Mouse (Mus musculus) megakaryocyte, embryonic 14.5 days (primary cell): Measurements from ENCODE around the gene Wdfy4. TPM values are rescaled to one million over a fixed set of nuclear protein-coding genes. Genes with fewer than 3 reads are reported as not detected.
A peak's percentile ranks its signal among the peaks of the same experiment; 100 is the strongest.

ENCODE experiments used
- H3K27me3 ChIP-seq: replicated peaks from 2 replicates; pipeline ENCODE3; 2012; ENCODE audit warnings: inconsistent platforms
- H3K36me3 ChIP-seq: replicated peaks from 2 replicates; pipeline ENCODE3; 2012; ENCODE audit warnings: low read length, inconsistent platforms, mixed read lengths
- H3K4me1 ChIP-seq: 2 replicates; pipeline ENCODE4 v1.6.1; 2012; ENCODE audit warnings: inconsistent platforms
- H3K4me3 ChIP-seq: replicated peaks from 2 replicates; pipeline ENCODE3; 2012; ENCODE audit warnings: moderate library complexity, mild to moderate bottlenecking, inconsistent platforms
- H3K9me3 ChIP-seq: 2 replicates; pipeline ENCODE4 v1.6.1; 2012; ENCODE audit warnings: inconsistent platforms
- FLI1 ChIP-seq: IDR thresholded peaks from 2 replicates; pipeline ENCODE4 v1.6.1; 2012; ENCODE audit warnings: low read length, inconsistent platforms, mixed read lengths
- GATA1 ChIP-seq: IDR thresholded peaks from 3 replicates; pipeline ENCODE4 v1.6.1; 2012; ENCODE audit warnings: mixed read lengths, low read length, inconsistent platforms, borderline replicate concordance
- polyA plus RNA-seq: library from polyadenylated mRNA; stranded (reverse); fragments of >175 nt; gene quantifications from 2 replicates; pipeline ENCODE4 v1.2.3, GENCODE M21; 2012; ENCODE audit warnings: low replicate concordance; ENCODE audit not compliant: insufficient read depth

Wdfy4 gene
- polyA plus RNA-seq, 1 experiment = 4.5 TPM

GRCm38 (mm10) chr14:32999511-32999910 is 185.8 kb downstream of the Wdfy4 start:
- H3K27me3 ChIP-seq = no peaks in the 10 kb centered on the region
- H3K9me3 ChIP-seq = no peaks in the 10 kb centered on the region
- TF ChIP-seq GATA1 = no peak
- no peak for TF ChIP-seq FLI1
- H3K36me3 ChIP-seq = peaks cover 34% of the 10 kb centered on the region
- no peak overlapping the region for H3K4me3 ChIP-seq
- no peaks in the 10 kb centered on the region for H3K4me1 ChIP-seq

- H3K4me1 ChIP-seq = no peaks in the 10 kb centered on the region
- no peaks in the 10 kb centered on the region for H3K27me3 ChIP-seq
- H3K36me3 ChIP-seq = peaks cover 25% of the 10 kb centered on the region
- H3K4me3 ChIP-seq = no peak overlapping the region
- TF ChIP-seq FLI1 (no peak), GATA1 (no peak)
- H3K9me3 ChIP-seq = no peaks in the 10 kb centered on the region
Measured at GRCm38 (mm10) chr14:32994954-32995636, 190.2 kb downstream of the Wdfy4 start.

GRCm38 (mm10) chr14:32991082-32991481 is 194.2 kb downstream of the Wdfy4 start, which contains the start of gene Lrrc18:
Gene Lrrc18 (plus strand): TSS chr14:32991382.
- H3K27me3 ChIP-seq = no peaks in the 10 kb centered on the region
- no peaks in the 10 kb centered on the region for H3K9me3 ChIP-seq
- H3K4me1 ChIP-seq = no peaks in the 10 kb centered on the region
- no peak for TF ChIP-seq GATA1
- TF ChIP-seq FLI1 = no peak
- peaks cover 54% of the 10 kb centered on the region for H3K36me3 ChIP-seq
- no peak within 1 kb of the TSS for H3K4me3 ChIP-seq

- H3K9me3 ChIP-seq = no peaks in the 10 kb centered on the region
- H3K4me1 ChIP-seq = peaks cover 4% of the 10 kb centered on the region; the same call in 1 of the 2 replicates
- H3K27me3 ChIP-seq = no peaks in the 10 kb centered on the region
- H3K36me3 ChIP-seq = peaks cover 82% of the 10 kb centered on the region
- no peak for TF ChIP-seq GATA1
- TF ChIP-seq FLI1 = no peak
- no peak overlapping the region for H3K4me3 ChIP-seq
Measured at GRCm38 (mm10) chr14:32986659-32987058, 198.6 kb downstream of the Wdfy4 start.

- Histone ChIP-seq H3K27me3 (no peaks in the 10 kb centered on the region), H3K4me1 (peaks cover 17% of the 10 kb centered on the region), H3K9me3 (no peaks in the 10 kb centered on the region), H3K4me3 (no peak overlapping the region), H3K36me3 (peaks cover 91% of the 10 kb centered on the region)
- TF ChIP-seq FLI1 = no peak
- no peak for TF ChIP-seq GATA1
Measured at GRCm38 (mm10) chr14:32984176-32984738, 201.1 kb downstream of the Wdfy4 start.

GRCm38 (mm10) chr14:32970700-32971099 is 214.6 kb downstream of the Wdfy4 start:
- H3K9me3 ChIP-seq = no peaks in the 10 kb centered on the region
- H3K4me1 ChIP-seq = peaks cover 11% of the 10 kb centered on the region
- TF ChIP-seq FLI1 = no peak
- no peak for TF ChIP-seq GATA1
- H3K27me3 ChIP-seq = no peaks in the 10 kb centered on the region
- no peak overlapping the region for H3K4me3 ChIP-seq
- peaks cover 84% of the 10 kb centered on the region for H3K36me3 ChIP-seq

- Histone ChIP-seq H3K4me3 (no peak overlapping the region), H3K27me3 (no peaks in the 10 kb centered on the region), H3K36me3 (peaks cover 90% of the 10 kb centered on the region), H3K4me1 (0 out of 2 replicates have a peak, but pooled peaks cover 3% of the 10 kb centered on the region), H3K9me3 (no peaks in the 10 kb centered on the region)
- TF ChIP-seq GATA1 (no peak), FLI1 (no peak)
Measured at GRCm38 (mm10) chr14:32964742-32965141, 220.6 kb downstream of the Wdfy4 start.

- peaks cover 59% of the 10 kb centered on the region for H3K36me3 ChIP-seq
- H3K4me1 ChIP-seq = peaks cover 3% of the 10 kb centered on the region; the same call in 1 of the 2 replicates
- H3K4me3 ChIP-seq = no peak overlapping the region
- TF ChIP-seq GATA1 = no peak
- no peak for TF ChIP-seq FLI1
- no peaks in the 10 kb centered on the region for H3K9me3 ChIP-seq
- H3K27me3 ChIP-seq = peaks cover 5% of the 10 kb centered on the region
Measured at GRCm38 (mm10) chr14:32960481-32960880, 224.8 kb downstream of the Wdfy4 start.

GRCm38 (mm10) chr14:32958671-32959070 is 226.6 kb downstream of the Wdfy4 start:
- Histone ChIP-seq H3K27me3 (peaks cover 10% of the 10 kb centered on the region), H3K4me1 (peaks cover 3% of the 10 kb centered on the region; the same call in 1 of the 2 replicates), H3K4me3 (no peak overlapping the region), H3K36me3 (peaks cover 41% of the 10 kb centered on the region), H3K9me3 (no peaks in the 10 kb centered on the region)
- no peak for TF ChIP-seq GATA1
- TF ChIP-seq FLI1 = no peak

GRCm38 (mm10) chr14:32956486-32956885 is 228.8 kb downstream of the Wdfy4 start:
- Histone ChIP-seq H3K4me1 (peaks cover 2% of the 10 kb centered on the region; the same call in 1 of the 2 replicates), H3K9me3 (no peaks in the 10 kb centered on the region), H3K36me3 (peaks cover 22% of the 10 kb centered on the region), H3K27me3 (peaks cover 25% of the 10 kb centered on the region), H3K4me3 (peak overlapping the region; percentile 33)
- TF ChIP-seq GATA1 = no peak
- TF ChIP-seq FLI1 = no peak
